Mouse (Mus musculus) MEL (cell line): ENCODE measurements around the gene Eral1.

ENCODE experiments used
- POLR2A ChIP-seq, 2 experiments: IDR thresholded peaks; 2 replicates each; pipeline ENCODE4 v1.6.1; 2011 to 2012; ENCODE audit warnings: low read length in 2 of 2, mild to moderate bottlenecking in 2 of 2, control low read depth in 1 of 2, improper control_type of control experiment in 1 of 2, low read depth in 1 of 2, moderate library complexity in 1 of 2; ENCODE audit not compliant: control insufficient read depth in 1 of 2, insufficient read depth in 1 of 2, poor library complexity in 1 of 2
- POLR2AphosphoS2 ChIP-seq: IDR thresholded peaks from 2 replicates; pipeline ENCODE4 v1.6.1; 2011; ENCODE audit warnings: low read length, improper control_type of control experiment
- RCOR1 ChIP-seq: IDR thresholded peaks from 2 replicates; pipeline ENCODE4 v1.6.1; 2012; ENCODE audit warnings: low read depth, mild to moderate bottlenecking, inconsistent platforms, low read length, improper control_type of control experiment

DNA sequence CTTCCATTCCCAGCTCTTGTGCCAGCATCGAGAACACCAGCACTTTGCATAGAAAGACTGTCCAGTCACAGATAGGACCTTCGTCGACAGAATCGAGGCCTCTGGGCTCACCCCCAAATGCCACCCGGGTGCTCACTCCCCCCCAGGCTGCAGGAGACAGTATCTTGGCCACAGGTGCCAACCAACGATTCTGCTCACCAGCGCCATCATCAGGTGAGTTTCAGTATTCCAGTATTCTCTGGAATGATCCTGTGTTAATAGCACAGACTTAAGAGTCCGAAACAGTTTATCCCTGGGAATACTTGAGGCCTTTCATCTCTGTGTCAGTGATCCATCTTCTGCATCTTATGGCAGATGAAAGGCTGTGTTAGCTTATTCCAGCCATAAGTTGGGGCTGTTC lies 56.6 kb downstream of the Eral1 start:
- TF ChIP-seq POLR2A (IDR thresholded peaks at IDR 0.05; ENCODE audit: control insufficient read depth in 1 of 2, insufficient read depth in 1 of 2, low read depth in 1 of 2, low read length in 2 of 2, poor library complexity in 1 of 2) (no peak), RCOR1 (no peak), POLR2AphosphoS2 (no peak)
